Mouse (Mus musculus) kidney, adult 2 months (tissue): ENCODE measurements around the gene Nkd1.

Source experiments
- CTCF ChIP-seq: fragments of 200-500 bp; conservative IDR thresholded peaks from 2 replicates; pipeline ENCODE4 v1.5.1; 2011; ENCODE audit warnings: low read depth, mild to moderate bottlenecking, control low read depth, low read length, moderate library complexity, mixed read lengths; ENCODE audit not compliant: insufficient read depth, insufficient read length
- POLR2A ChIP-seq: fragments of 200-500 bp; IDR thresholded peaks from one replicate; pipeline ENCODE4 v1.6.1; 2011; ENCODE audit warnings: low read depth, low read length, control low read depth

DNA sequence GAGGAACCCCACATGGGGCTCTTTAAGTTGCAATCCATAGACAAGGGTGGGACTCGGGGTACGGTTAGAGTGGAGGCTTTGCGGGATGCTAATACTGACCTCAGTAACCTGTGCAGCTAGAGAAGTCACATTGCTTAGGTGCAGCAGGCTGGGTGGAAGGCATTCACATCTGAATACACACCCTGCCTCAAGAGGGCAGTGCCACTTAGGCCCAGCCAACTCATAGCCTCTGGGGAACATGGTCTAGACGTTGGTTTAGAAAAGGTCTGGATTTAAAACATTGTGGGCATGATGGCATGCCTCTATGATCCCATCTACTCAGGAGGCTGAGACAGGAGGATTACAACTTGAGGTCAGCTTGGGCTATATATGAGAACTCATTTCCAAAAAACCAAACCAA, 8.6 kb downstream of the Nkd1 start:
- TF ChIP-seq POLR2A (no peak), CTCF (no peak)
